Mouse (Mus musculus): ENCODE results near the gene 2310022B05Rik.

- TF ChIP-seq POLR2A (IDR thresholded peaks at IDR 0.05; ENCODE audit: insufficient read length, low read depth) (no peak), E2F4 (IDR thresholded peaks at IDR 0.05; ENCODE audit: insufficient read depth) (no peak), USF1 (IDR thresholded peaks at IDR 0.05; ENCODE audit: low read depth) (no peak), REST (IDR thresholded peaks at IDR 0.05; ENCODE audit: insufficient read depth, insufficient read length) (no peak), POLR2AphosphoS2 (IDR thresholded peaks at IDR 0.05; ENCODE audit: insufficient read length, low read depth) (no peak), CEBPB (IDR thresholded peaks at IDR 0.05; ENCODE audit: insufficient read depth, poor library complexity, severe bottlenecking) (no peak), MAX (IDR thresholded peaks at IDR 0.05; ENCODE audit: low read depth) (no peak), MYOD1 (IDR thresholded peaks at IDR 0.05; ENCODE audit: control insufficient read depth in 1 of 3, insufficient read length in 2 of 3, low read depth in 2 of 3) (no peak), MYOG (IDR thresholded peaks at IDR 0.05; ENCODE audit: control insufficient read depth in 1 of 3, insufficient read depth in 1 of 3, insufficient read length in 2 of 3, low read depth in 2 of 3) (no peak), SRF (IDR thresholded peaks at IDR 0.05; ENCODE audit: control insufficient read depth, insufficient read length, low read depth) (no peak), TCF3 (IDR thresholded peaks at IDR 0.05; ENCODE audit: insufficient read length, low read depth) (no peak), TCF12 (IDR thresholded peaks at IDR 0.05; ENCODE audit: insufficient read depth, poor library complexity, severe bottlenecking) (no peak)
These were observed 36.9 kb downstream of the 2310022B05Rik start for GRCm38 (mm10) chr8:124626251-124626650.
